Mouse (Mus musculus) kidney, adult 18-20 months (tissue): ENCODE measurements around the gene Rcn3.

Experiments
- DNase-seq: peaks from one replicate; pipeline ENCODE4 v3.0.0; 2021

Rcn3 gene

GRCm38 (mm10) chr7:45072230-45072629, 19.8 kb downstream of the Rcn3 start:
- no peak for DNase-seq

- DNase-seq = no peak
Observed at GRCm38 (mm10) chr7:45069671-45070070, 22.4 kb downstream of the Rcn3 start.

GRCm38 (mm10) chr7:45068000-45068318, 24.1 kb downstream of the Rcn3 start:
- DNase-seq = peak; percentile 57

GRCm38 (mm10) chr7:45067190-45067999, 24.6 kb downstream of the Rcn3 start:
- no peak for DNase-seq

- peak; percentile 97 for DNase-seq
Observed at GRCm38 (mm10) chr7:45062239-45062835, 29.7 kb downstream of the Rcn3 start, which contains the start of the genes Nosip and Prrg2. TSS of gene Nosip (plus strand) at chr7:45062429. TSS of gene Prrg2 (minus strand) at chr7:45062677.

- DNase-seq = peak; percentile 81
Observed at GRCm38 (mm10) chr7:45061532-45062075, 30.4 kb downstream of the Rcn3 start.

- DNase-seq = no peak
Observed at GRCm38 (mm10) chr7:45060632-45061122, 31.3 kb downstream of the Rcn3 start.

GRCm38 (mm10) chr7:45058607-45059571, 33.1 kb downstream of the Rcn3 start:
- DNase-seq = no peak

- DNase-seq = no peak
Observed at GRCm38 (mm10) chr7:45056972-45057348, 35.1 kb downstream of the Rcn3 start.

- DNase-seq = no peak
Observed at GRCm38 (mm10) chr7:45056329-45056971, 35.6 kb downstream of the Rcn3 start.

GRCm38 (mm10) chr7:45053931-45054510, 38.0 kb downstream of the Rcn3 start:
- peak; percentile 96 for DNase-seq

- peak; percentile 81 for DNase-seq
Observed at GRCm38 (mm10) chr7:45053117-45053930, 38.7 kb downstream of the Rcn3 start.

- no peak for DNase-seq
Observed at GRCm38 (mm10) chr7:45052862-45053116, 39.2 kb downstream of the Rcn3 start, which contains the start of gene Prr12. TSS of gene Prr12 (minus strand) at chr7:45052881.

GRCm38 (mm10) chr7:45052181-45052861, 39.7 kb downstream of the Rcn3 start:
- DNase-seq = peak; percentile 55

GRCm38 (mm10) chr7:45051601-45051974, 40.4 kb downstream of the Rcn3 start:
- DNase-seq = no peak

- DNase-seq = peak; percentile 39
Observed at GRCm38 (mm10) chr7:45050945-45051600, 40.9 kb downstream of the Rcn3 start.

GRCm38 (mm10) chr7:45048923-45049657, 42.9 kb downstream of the Rcn3 start:
- DNase-seq = no peak

- no peak for DNase-seq
Observed at GRCm38 (mm10) chr7:45048001-45048890, 43.8 kb downstream of the Rcn3 start.
